Comparison of ENCODE assay signal across 18 mouse cellular contexts in genomic region chr10:65330345-65330744, GRCm38 (mm10).
"Had no signal": no experiment of that assay in that cellular context is flagged by ENCODE, and none has a peak within 500 bp of the region (broad histone marks: within the 10 kb centered on the region; RNA-seq: fewer than 3 reads in every experiment).

No protein-coding gene starts in this region.

- H3K4me1 ChIP-seq: limb, embryonic 12.5 days; limb, embryonic 15.5 days; midbrain, embryonic 12.5 days had no signal

- H3K4me3 ChIP-seq: limb, embryonic 12.5 days; limb, embryonic 15.5 days; midbrain, embryonic 12.5 days; myocyte had no signal

- DNase-seq: kidney, adult 18-20 months; kidney, adult 9 months; kidney, postnatal 14 days; kidney, postnatal 4 days; left cerebral cortex, postnatal 4 days; liver, postnatal 0 days; lung, embryonic 14.5 days; retina, postnatal 1 day; thymus, adult 18-20 months; thymus, postnatal 36 days had no signal

- H3K9ac ChIP-seq: limb, embryonic 12.5 days; limb, embryonic 15.5 days; liver, embryonic 14.5 days; liver, postnatal 0 days; lung, embryonic 14.5 days; midbrain, embryonic 12.5 days had no signal

- H3K36me3 ChIP-seq: limb, embryonic 12.5 days; limb, embryonic 15.5 days; midbrain, embryonic 12.5 days had no signal

- H3K9me3 ChIP-seq: limb, embryonic 12.5 days; limb, embryonic 15.5 days; midbrain, embryonic 12.5 days had no signal

- ATAC-seq: liver, postnatal 0 days; lung, postnatal 0 days had no signal

- H3K27ac ChIP-seq: limb, embryonic 12.5 days; limb, embryonic 15.5 days; liver, embryonic 14.5 days; macrophage; midbrain, embryonic 12.5 days had no signal

- H3K4me2 ChIP-seq: limb, embryonic 12.5 days; limb, embryonic 15.5 days; liver, embryonic 11.5 days; lung, embryonic 14.5 days; midbrain, embryonic 12.5 days had no signal

- H3K27me3 ChIP-seq: limb, embryonic 12.5 days; limb, embryonic 15.5 days; midbrain, embryonic 12.5 days had no signal
